Mouse (Mus musculus) MEL (cell line): ENCODE results near the gene Nploc4. TPM values are rescaled to one million over a fixed set of nuclear protein-coding genes. Genes with fewer than 3 reads are reported as not detected.

Source experiments
- DNase-seq: peaks from one replicate; pipeline ENCODE4 v3.0.0; 2011; ENCODE audit warnings: low read depth, low spot score
- H3K27ac ChIP-seq: 2 replicates; pipeline ENCODE4 v1.5.1; 2012; ENCODE audit warnings: low read depth, mild to moderate bottlenecking, control low read depth, low read length, moderate library complexity; ENCODE audit not compliant: control insufficient read depth
- H3K27me3 ChIP-seq, 2 experiments: fragments of 150-350 bp in 1 of 2; sonication (generic) in 1 of 2; 2 replicates each; pipeline ENCODE4 v1.6.1; 2012; ENCODE audit warnings: low read length in 2 of 2, mild to moderate bottlenecking in 2 of 2, improper control_type of control experiment in 1 of 2, moderate library complexity in 1 of 2; ENCODE audit not compliant: insufficient read depth in 2 of 2, control insufficient read depth in 1 of 2
- H3K36me3 ChIP-seq, 2 experiments: 2 replicates each; pipeline ENCODE4 v1.6.1; 2012 to 2014; ENCODE audit warnings: low read length in 2 of 2, improper control_type of control experiment in 1 of 2, inconsistent platforms in 1 of 2, mild to moderate bottlenecking in 1 of 2; ENCODE audit not compliant: insufficient read depth in 2 of 2, control insufficient read depth in 1 of 2
- H3K4me1 ChIP-seq, 2 experiments: fragments of 150-350 bp in 1 of 2; sonication (generic) in 1 of 2; 2 replicates each; pipeline ENCODE4 v1.6.1; 2012; ENCODE audit warnings: low read length in 2 of 2, improper control_type of control experiment in 1 of 2, mild to moderate bottlenecking in 1 of 2; ENCODE audit not compliant: insufficient read depth in 2 of 2, control insufficient read depth in 1 of 2
- H3K4me3 ChIP-seq, 2 experiments: fragments of 150-350 bp in 1 of 2; sonication (generic) in 1 of 2; 2 replicates each; pipeline ENCODE4 v1.5.1; 2012; ENCODE audit warnings: low read depth in 2 of 2, low read length in 2 of 2, mild to moderate bottlenecking in 2 of 2, moderate library complexity in 2 of 2, control low read depth in 1 of 2, improper control_type of control experiment in 1 of 2; ENCODE audit not compliant: control insufficient read depth in 1 of 2, insufficient read depth in 1 of 2
- H3K79me2 ChIP-seq: 2 replicates; pipeline ENCODE4 v1.6.1; 2012; ENCODE audit warnings: mild to moderate bottlenecking, low read length, moderate library complexity; ENCODE audit not compliant: control insufficient read depth, poor library complexity, insufficient read depth
- H3K9ac ChIP-seq: 2 replicates; pipeline ENCODE4 v1.6.1; 2012; ENCODE audit warnings: low read depth, mild to moderate bottlenecking, control low read depth, low read length, moderate library complexity; ENCODE audit not compliant: control insufficient read depth, poor library complexity, severe bottlenecking
- H3K9me3 ChIP-seq: fragments of 150-350 bp; sonication (generic); replicated peaks from 2 replicates; pipeline ENCODE4 v1.6.1; 2012; ENCODE audit warnings: mild to moderate bottlenecking, low read length, improper control_type of control experiment, moderate library complexity; ENCODE audit not compliant: insufficient read depth
- BHLHE40 ChIP-seq: IDR thresholded peaks from 2 replicates; pipeline ENCODE4 v1.6.1; 2012; ENCODE audit warnings: low read depth, mild to moderate bottlenecking, inconsistent platforms, low read length, improper control_type of control experiment, borderline replicate concordance
- CHD2 ChIP-seq: IDR thresholded peaks from 2 replicates; pipeline ENCODE4 v1.6.1; 2011; ENCODE audit warnings: low read length, improper control_type of control experiment
- CTCF ChIP-seq, 3 experiments: IDR thresholded peaks in 2 of 3; conservative IDR thresholded peaks in 1 of 3; 2 replicates each; pipeline ENCODE4 v1.5.1; 2011 to 2012; ENCODE audit warnings: low read length in 3 of 3, low read depth in 2 of 3, mild to moderate bottlenecking in 2 of 3, improper control_type of control experiment in 1 of 3, inconsistent platforms in 1 of 3, mixed read lengths in 1 of 3, moderate library complexity in 1 of 3; ENCODE audit not compliant: control insufficient read depth in 1 of 3, insufficient read depth in 1 of 3, poor library complexity in 1 of 3, severe bottlenecking in 1 of 3
- E2F4 ChIP-seq: IDR thresholded peaks from 2 replicates; pipeline ENCODE4 v1.6.1; 2011; ENCODE audit warnings: low read depth, low read length, improper control_type of control experiment, borderline replicate concordance
- ELF1 ChIP-seq: IDR thresholded peaks from 2 replicates; pipeline ENCODE4 v1.6.1; 2014; ENCODE audit warnings: low read depth, mild to moderate bottlenecking, inconsistent platforms, low read length, improper control_type of control experiment, moderate library complexity
- EP300 ChIP-seq, 2 experiments: IDR thresholded peaks; 2 replicates each; pipeline ENCODE4 v1.6.1; 2011; ENCODE audit warnings: improper control_type of control experiment in 2 of 2, low read length in 2 of 2, low read depth in 1 of 2, mild to moderate bottlenecking in 1 of 2
- ETS1 ChIP-seq: IDR thresholded peaks from 2 replicates; pipeline ENCODE4 v1.6.1; 2012; ENCODE audit warnings: low read depth, mild to moderate bottlenecking, inconsistent platforms, low read length, improper control_type of control experiment, moderate library complexity
- GABPA ChIP-seq: IDR thresholded peaks from 2 replicates; pipeline ENCODE4 v1.6.1; 2012; ENCODE audit warnings: low read depth, mild to moderate bottlenecking, inconsistent platforms, low read length, improper control_type of control experiment, moderate library complexity
- HCFC1 ChIP-seq: IDR thresholded peaks from 2 replicates; pipeline ENCODE4 v1.6.1; 2012; ENCODE audit warnings: low read depth, mild to moderate bottlenecking, inconsistent platforms, low read length, improper control_type of control experiment, moderate library complexity
- KAT2A ChIP-seq: conservative IDR thresholded peaks from 2 replicates; pipeline ENCODE4 v1.6.1; 2012; ENCODE audit warnings: low read depth, low read length, improper control_type of control experiment, inconsistent platforms
- MAFK ChIP-seq: IDR thresholded peaks from 2 replicates; pipeline ENCODE4 v1.6.1; 2011; ENCODE audit warnings: low read depth, mild to moderate bottlenecking, low read length, improper control_type of control experiment, borderline replicate concordance
- MAX ChIP-seq: IDR thresholded peaks from 2 replicates; pipeline ENCODE4 v1.6.1; 2011; ENCODE audit warnings: low read length, improper control_type of control experiment
- MAZ ChIP-seq: IDR thresholded peaks from 2 replicates; pipeline ENCODE4 v1.6.1; 2012; ENCODE audit warnings: low read depth, mild to moderate bottlenecking, inconsistent platforms, low read length, improper control_type of control experiment
- MEF2A ChIP-seq: IDR thresholded peaks from 2 replicates; pipeline ENCODE4 v1.6.1; 2014; ENCODE audit warnings: low read depth, mild to moderate bottlenecking, inconsistent platforms, low read length, improper control_type of control experiment; ENCODE audit not compliant: poor library complexity, insufficient replicate concordance, severe bottlenecking; ENCODE audit errors: extremely low read depth
- MXI1 ChIP-seq: IDR thresholded peaks from 2 replicates; pipeline ENCODE4 v1.6.1; 2011; ENCODE audit warnings: mild to moderate bottlenecking, low read depth, low read length, improper control_type of control experiment
- MYB ChIP-seq: IDR thresholded peaks from 2 replicates; pipeline ENCODE4 v1.6.1; 2011; ENCODE audit warnings: mild to moderate bottlenecking, low read depth, low read length, improper control_type of control experiment
- NELFE ChIP-seq: IDR thresholded peaks from 2 replicates; pipeline ENCODE4 v1.6.1; 2011; ENCODE audit warnings: low read depth, low read length, improper control_type of control experiment
- POLR2A ChIP-seq, 2 experiments: IDR thresholded peaks; 2 replicates each; pipeline ENCODE4 v1.6.1; 2011 to 2012; ENCODE audit warnings: low read length in 2 of 2, mild to moderate bottlenecking in 2 of 2, control low read depth in 1 of 2, improper control_type of control experiment in 1 of 2, low read depth in 1 of 2, moderate library complexity in 1 of 2; ENCODE audit not compliant: control insufficient read depth in 1 of 2, insufficient read depth in 1 of 2, poor library complexity in 1 of 2
- POLR2AphosphoS2 ChIP-seq: IDR thresholded peaks from 2 replicates; pipeline ENCODE4 v1.6.1; 2011; ENCODE audit warnings: low read length, improper control_type of control experiment
- POLR2AphosphoS5 ChIP-seq: IDR thresholded peaks from 2 replicates; pipeline ENCODE4 v1.6.1; 2012; ENCODE audit warnings: low read depth, borderline replicate concordance, mild to moderate bottlenecking, inconsistent platforms, low read length, moderate library complexity, mixed read lengths
- RAD21 ChIP-seq: IDR thresholded peaks from 2 replicates; pipeline ENCODE4 v1.6.1; 2011; ENCODE audit warnings: mild to moderate bottlenecking, low read depth, low read length, improper control_type of control experiment
- SIN3A ChIP-seq: IDR thresholded peaks from 2 replicates; pipeline ENCODE4 v1.6.1; 2012; ENCODE audit warnings: low read length, improper control_type of control experiment, inconsistent platforms
- SMC3 ChIP-seq: IDR thresholded peaks from 2 replicates; pipeline ENCODE4 v1.6.1; 2011; ENCODE audit warnings: low read depth, low read length, improper control_type of control experiment
- TAL1 ChIP-seq: IDR thresholded peaks from 2 replicates; pipeline ENCODE4 v1.6.1; 2012; ENCODE audit warnings: mild to moderate bottlenecking, inconsistent platforms, low read length, moderate library complexity, mixed read lengths
- TBP ChIP-seq: IDR thresholded peaks from 2 replicates; pipeline ENCODE4 v1.8.0; 2011; ENCODE audit warnings: low read depth, low read length, improper control_type of control experiment
- UBTF ChIP-seq: IDR thresholded peaks from 2 replicates; pipeline ENCODE4 v1.6.1; 2012; ENCODE audit warnings: low read depth, mild to moderate bottlenecking, inconsistent platforms, low read length, improper control_type of control experiment, moderate library complexity, borderline replicate concordance; ENCODE audit not compliant: insufficient read depth
- USF1 ChIP-seq: IDR thresholded peaks from 2 replicates; pipeline ENCODE4 v1.6.1; 2014; ENCODE audit warnings: low read depth, mild to moderate bottlenecking, inconsistent platforms, low read length, improper control_type of control experiment, moderate library complexity
- USF2 ChIP-seq, 2 experiments: IDR thresholded peaks; 2 replicates each; pipeline ENCODE4 v1.6.1; 2011 to 2012; ENCODE audit warnings: improper control_type of control experiment in 2 of 2, low read length in 2 of 2, borderline replicate concordance in 1 of 2, inconsistent platforms in 1 of 2, low read depth in 1 of 2, mild to moderate bottlenecking in 1 of 2; ENCODE audit not compliant: insufficient read depth in 1 of 2
- ZC3H11A ChIP-seq: IDR thresholded peaks from 2 replicates; pipeline ENCODE4 v1.6.1; 2012; ENCODE audit warnings: low read depth, mild to moderate bottlenecking, inconsistent platforms, low read length, improper control_type of control experiment
- ZNF384 ChIP-seq: IDR thresholded peaks from 2 replicates; pipeline ENCODE4 v1.6.1; 2012; ENCODE audit warnings: low read depth, mild to moderate bottlenecking, inconsistent platforms, low read length, improper control_type of control experiment
- polyA plus RNA-seq, 2 experiments: library from polyadenylated mRNA; stranded (reverse) in 1 of 2; unstranded in 1 of 2; fragments of >175 nt in 1 of 2; fragments of >200 nt in 1 of 2; gene quantifications; 2 replicates each; pipeline versions ENCODE4 v1.2.1 to v1.2.4; 2012; ENCODE audit warnings: low replicate concordance in 2 of 2, low read depth in 1 of 2; ENCODE audit not compliant: insufficient read length in 2 of 2, insufficient read depth in 1 of 2, missing spikeins in 1 of 2
- total RNA-seq: library from RNA; depleted of rRNA; stranded (reverse); fragments of 300-350 nt; gene quantifications from 2 replicates; pipeline ENCODE4 v1.2.3, GENCODE M21; 2012

Gene Nploc4
- total and polyA plus RNA-seq, 3 experiments = 77.4 to 352 (median 117) TPM

DNA sequence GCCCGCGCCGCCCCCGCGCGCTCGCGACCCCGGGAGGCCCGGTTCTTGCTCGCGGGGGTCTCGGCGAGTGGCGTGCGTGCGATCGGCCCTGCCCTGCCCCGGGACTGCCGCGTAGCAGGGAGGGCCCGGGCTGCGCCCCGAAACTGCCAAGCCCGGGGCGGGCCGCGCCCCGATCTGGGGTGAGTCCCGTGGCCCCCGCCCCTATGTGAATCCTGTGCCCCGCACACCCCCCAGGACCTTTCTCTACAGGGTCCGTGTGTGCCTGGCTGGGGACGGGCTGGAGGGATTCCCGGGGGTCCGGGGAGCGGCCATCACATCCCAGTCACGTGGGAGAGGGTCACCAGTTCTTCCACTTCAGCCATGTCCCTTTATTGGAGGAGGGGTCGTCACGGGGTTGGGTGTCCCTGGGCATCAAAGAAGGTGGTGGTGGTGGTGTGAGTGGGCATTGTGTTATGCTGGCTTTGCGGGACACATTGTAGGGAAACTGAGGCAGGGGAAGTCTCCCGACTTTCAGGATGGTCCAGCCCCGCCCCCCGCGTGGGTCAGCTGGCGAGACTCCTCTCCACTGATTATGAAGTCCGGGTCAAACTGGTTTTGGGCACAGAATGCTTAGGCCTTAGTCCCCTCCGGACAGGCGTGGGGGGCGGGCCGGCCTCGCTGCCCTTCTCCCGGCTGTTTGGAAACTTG is 88.7 kb downstream of the Nploc4 start (continued):
- TF ChIP-seq MAZ = peak; percentile 46; the same call in 1 of the 2 replicates
- peak; percentile 5; the same call in 1 of the 2 replicates for TF ChIP-seq ETS1
- TF ChIP-seq SIN3A = peak; percentile 56; the same call in 1 of the 2 replicates
- no peak for TF ChIP-seq POLR2AphosphoS2
- TF ChIP-seq SMC3 = no peak
- peak in 1 of 2 experiments; percentile 33; a peak in 1 of 4 replicates for TF ChIP-seq EP300 (IDR thresholded peaks at IDR 0.05; ENCODE audit: low read depth in 1 of 2, low read length in 2 of 2)
- TF ChIP-seq MXI1 = peak; percentile 92
- TF ChIP-seq KAT2A = no peak
- 0 out of 2 replicates have a peak, but pooled peaks have one; percentile 9 for TF ChIP-seq MAX
- TF ChIP-seq, all 39 proteins: peak for 10

DNA sequence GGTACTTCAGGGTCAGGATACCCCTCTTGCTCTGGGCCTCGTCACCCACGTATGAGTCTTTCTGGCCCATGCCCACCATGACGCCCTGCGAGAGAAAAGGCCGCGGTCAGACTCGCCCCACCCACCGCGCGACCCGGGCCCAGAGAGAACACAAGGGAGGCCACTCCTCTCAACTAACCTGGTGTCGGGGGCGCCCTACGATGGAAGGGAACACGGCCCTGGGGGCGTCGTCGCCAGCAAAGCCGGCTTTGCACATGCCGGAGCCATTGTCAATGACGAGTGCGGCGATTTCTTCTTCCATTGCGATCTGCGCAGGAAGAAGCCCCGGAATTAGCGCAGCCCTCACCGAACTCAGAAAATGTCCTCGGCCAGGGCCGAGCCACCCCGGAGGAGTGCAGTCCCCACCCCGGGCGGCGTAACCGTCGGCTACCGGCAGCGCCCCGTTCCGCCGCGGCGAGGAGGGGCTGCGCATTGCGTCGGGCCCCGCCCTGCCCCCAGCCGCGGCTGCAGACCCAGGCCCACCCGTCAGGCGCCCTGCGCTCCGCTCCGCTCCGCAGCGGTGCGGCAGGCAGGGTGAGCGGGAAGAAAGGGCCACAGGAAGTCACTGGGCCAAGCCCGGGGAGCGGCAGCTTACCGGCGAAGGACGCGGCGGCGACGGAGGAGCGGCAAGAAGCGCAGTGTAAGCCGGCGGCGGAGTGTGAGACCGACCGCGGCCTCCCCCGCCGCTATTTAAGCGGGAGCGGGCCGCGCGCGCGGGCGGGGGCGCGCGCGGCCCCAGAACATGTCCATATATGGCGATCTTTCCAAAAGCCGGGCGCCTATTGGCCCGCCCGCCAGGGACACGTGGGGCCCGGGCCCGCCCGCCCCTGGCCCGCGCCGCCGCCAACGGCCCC is 89.5 kb downstream of the Nploc4 start, which contains the start of gene Actg1:
Gene Actg1, minus strand, starts transcription at position 752 of the 893 bp plus-strand sequence.
- Histone ChIP-seq H3K4me1 (peaks cover 0 to 24% of the 10 kb centered on the region in 2 experiments; a peak in 3 of 4 replicates), H3K9me3 (no peaks in the 10 kb centered on the region), H3K27me3 (no peaks in the 10 kb centered on the region), H3K36me3 (peaks cover 0 to 10% of the 10 kb centered on the region in 2 experiments; a peak in 2 of 4 replicates), H3K27ac (peak within 1 kb of the TSS; percentile 81), H3K9ac (peak within 1 kb of the TSS; percentile 99), H3K79me2 (peaks cover 21% of the 10 kb centered on the region), H3K4me3 (peak within 1 kb of the TSS; percentile 88 to 93)
- DNase-seq = peak; percentile 89
- TF ChIP-seq USF1 (peak; percentile 85), NELFE (peak; percentile 100), RAD21 (no peak), POLR2AphosphoS2 (peak; percentile 92), CTCF (IDR thresholded peaks at IDR 0.05 in 2 of 3, conservative IDR thresholded peaks at IDR 0.05 in 1 of 3; ENCODE audit: control insufficient read depth in 1 of 3, insufficient read depth in 1 of 3, low read depth in 2 of 3, low read length in 3 of 3, poor library complexity in 1 of 3, severe bottlenecking in 1 of 3) (no peak), MAFK (no peak), CHD2 (no peak), HCFC1 (peak; percentile 58; the same call in 1 of the 2 replicates), POLR2AphosphoS5 (no peak), USF2 (IDR thresholded peaks at IDR 0.05; ENCODE audit: borderline replicate concordance in 1 of 2, insufficient read depth in 1 of 2, low read depth in 1 of 2, low read length in 2 of 2) (peak in 1 of 2 experiments; percentile 55; a peak in 1 of 4 replicates), GABPA (no peak), MYB (no peak), EP300 (IDR thresholded peaks at IDR 0.05; ENCODE audit: low read depth in 1 of 2, low read length in 2 of 2) (no peak), SIN3A (peak; percentile 75; the same call in 1 of the 2 replicates), E2F4 (no peak; the same call in 1 of the 2 replicates), TBP (peak; percentile 97), BHLHE40 (peak; percentile 45; the same call in 1 of the 2 replicates), ZNF384 (no peak), ZC3H11A (no peak), MEF2A (no peak), ETS1 (no peak; the same call in 1 of the 2 replicates), TAL1 (no peak), SMC3 (no peak), POLR2A (IDR thresholded peaks at IDR 0.05; ENCODE audit: control insufficient read depth in 1 of 2, insufficient read depth in 1 of 2, low read depth in 1 of 2, low read length in 2 of 2, poor library complexity in 1 of 2) (peak; percentile 93 to 96), UBTF (peak; percentile 76; the same call in 1 of the 2 replicates), ELF1 (no peak), MAZ (peak; percentile 95)
